Mouse (Mus musculus): ENCODE data around the gene Igf1r. TPM values are rescaled to one million over a fixed set of nuclear protein-coding genes. Genes with fewer than 3 reads are reported as not detected.
A peak's percentile ranks its signal among the peaks of the same experiment; 100 is the strongest.

The Igf1r gene
- polyA plus RNA-seq, 1 experiment from 2014 or later = 6.8 TPM

GRCm38 (mm10) chr7:68263346-68264027 lies 310.9 kb downstream of the Igf1r start:
- ATAC-seq (ENCODE audit: low FRiP score, low TSS enrichment) = no peak

DNA sequence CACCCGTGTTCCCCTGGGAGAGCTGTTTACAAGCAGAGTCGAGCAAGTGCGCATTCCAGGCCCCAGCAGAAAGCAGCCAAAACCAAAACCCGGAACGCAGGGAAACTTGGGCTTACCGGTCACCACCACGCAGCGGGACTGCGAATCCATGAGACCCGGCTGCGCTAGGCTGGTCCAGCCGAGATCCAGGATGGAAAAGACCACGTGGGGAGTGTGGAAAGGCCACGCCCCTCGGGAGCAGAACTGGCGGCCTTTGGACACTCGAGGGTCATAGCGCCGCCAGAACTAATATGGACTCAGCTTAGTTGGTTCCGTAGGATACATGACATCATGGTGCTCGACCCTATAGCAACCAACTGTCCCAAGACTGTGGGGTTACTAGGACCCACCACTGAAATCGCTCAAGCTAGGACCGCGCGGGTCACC lies 311.4 kb downstream of the Igf1r start, which contains the start of gene Pgpep1l:
Gene Pgpep1l (minus strand): TSS at position 206 of the 426 bp plus-strand sequence.
- WGBS = 10% methylated on average over 25 of the region's 25 CpGs
- H3K9me3 ChIP-seq (ENCODE audit: control insufficient read depth, low read length) = no peaks in the 10 kb centered on the region
- no peaks in the 10 kb centered on the region; the same call in 1 of the 2 replicates for H3K27me3 ChIP-seq (ENCODE audit: control insufficient read depth, insufficient read depth, low read length)
- ATAC-seq (ENCODE audit: low FRiP score, low TSS enrichment) = peak; percentile 57; the same call in 1 of the 2 replicates
- peak within 1 kb of the TSS; percentile 25 for H3K4me3 ChIP-seq (ENCODE audit: low read depth, low read length)
- no peak for TF ChIP-seq CTCF (IDR thresholded peaks at IDR 0.05; ENCODE audit: low read depth)
- TF ChIP-seq EP300 (optimal IDR thresholded peaks at IDR 0.05) = no peak
- 0 out of 2 replicates have a peak, but pooled peaks cover 3% of the 10 kb centered on the region for H3K4me1 ChIP-seq (replicated peaks; ENCODE audit: control insufficient read depth, insufficient read depth)
- H3K27ac ChIP-seq (replicated peaks) = no peak within 1 kb of the TSS
- H3K4me2 ChIP-seq (replicated peaks; ENCODE audit: low read depth) = peak within 1 kb of the TSS; percentile 48
- peak; percentile 38 for DNase-seq (ENCODE audit: low spot score)
- H3K9ac ChIP-seq (ENCODE audit: low read length) = peak within 1 kb of the TSS; percentile 38; the same call in 1 of the 2 replicates
- no peaks in the 10 kb centered on the region for H3K36me3 ChIP-seq (ENCODE audit: control insufficient read depth, insufficient read depth, low read length)

More at GRCm38 (mm10) chr7:68263346-68264027, 310.9 kb downstream of the Igf1r start:
- Histone ChIP-seq H3K4me3 (ENCODE audit: low read depth, low read length) (peak overlapping the region; percentile 25), H3K27ac (replicated peaks) (no peak overlapping the region), H3K4me2 (replicated peaks; ENCODE audit: low read depth) (peak overlapping the region; percentile 48), H3K9ac (ENCODE audit: low read length) (peak overlapping the region; percentile 38; the same call in 1 of the 2 replicates), H3K4me1 (replicated peaks; ENCODE audit: control insufficient read depth, insufficient read depth) (0 out of 2 replicates have a peak, but pooled peaks cover 3% of the 10 kb centered on the region), H3K36me3 (ENCODE audit: control insufficient read depth, insufficient read depth, low read length) (no peaks in the 10 kb centered on the region), H3K27me3 (ENCODE audit: control insufficient read depth, insufficient read depth, low read length) (no peaks in the 10 kb centered on the region; the same call in 1 of the 2 replicates), H3K9me3 (ENCODE audit: control insufficient read depth, low read length) (no peaks in the 10 kb centered on the region)
- TF ChIP-seq CTCF (IDR thresholded peaks at IDR 0.05; ENCODE audit: low read depth) = no peak
- TF ChIP-seq EP300 (optimal IDR thresholded peaks at IDR 0.05) = no peak
- no peak for DNase-seq (ENCODE audit: low spot score)
- WGBS = 59% methylated on average over 8 of the region's 8 CpGs

GRCm38 (mm10) chr7:68264531-68264930 lies 311.9 kb downstream of the Igf1r start:
- no peaks in the 10 kb centered on the region for H3K36me3 ChIP-seq (ENCODE audit: control insufficient read depth, insufficient read depth, low read length)
- no peak overlapping the region for H3K27ac ChIP-seq (replicated peaks)
- H3K27me3 ChIP-seq (ENCODE audit: control insufficient read depth, insufficient read depth, low read length) = no peaks in the 10 kb centered on the region; the same call in 1 of the 2 replicates
- TF ChIP-seq EP300 (optimal IDR thresholded peaks at IDR 0.05) (no peak), CTCF (IDR thresholded peaks at IDR 0.05; ENCODE audit: low read depth) (no peak)
- peak overlapping the region; percentile 25 for H3K4me3 ChIP-seq (ENCODE audit: low read depth, low read length)
- peak; percentile 21 for DNase-seq (ENCODE audit: low spot score)
- H3K4me1 ChIP-seq (replicated peaks; ENCODE audit: control insufficient read depth, insufficient read depth) = 0 out of 2 replicates have a peak, but pooled peaks cover 3% of the 10 kb centered on the region
- 12% methylated on average over 14 of the region's 14 CpGs for WGBS
- no peak overlapping the region for H3K9ac ChIP-seq (ENCODE audit: low read length)
- H3K4me2 ChIP-seq (replicated peaks; ENCODE audit: low read depth) = peak overlapping the region; percentile 48
- ATAC-seq (ENCODE audit: low FRiP score, low TSS enrichment) = no peak
- H3K9me3 ChIP-seq (ENCODE audit: control insufficient read depth, low read length) = no peaks in the 10 kb centered on the region

DNA sequence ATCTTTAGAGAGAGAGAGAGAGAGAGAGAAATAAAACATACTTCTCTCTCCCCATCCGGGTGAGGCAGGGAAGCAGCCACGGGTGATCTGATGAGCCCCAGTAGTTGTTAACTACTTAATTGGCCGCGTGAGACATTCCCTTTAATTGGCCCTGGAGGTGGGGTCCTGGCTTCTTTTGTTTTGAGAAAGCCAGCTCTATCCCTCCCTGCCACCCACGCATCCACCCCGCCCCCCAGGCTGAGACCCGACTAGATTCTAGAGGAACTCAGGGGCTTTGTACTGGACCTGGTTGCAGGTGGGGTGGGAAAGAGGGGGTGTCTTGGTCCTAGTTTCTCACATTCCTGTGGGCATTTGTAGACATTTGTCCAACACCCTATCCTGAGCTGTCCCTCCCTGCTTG lies 312.8 kb downstream of the Igf1r start:
- 43% methylated on average over 7 of the region's 7 CpGs for WGBS
- H3K4me2 ChIP-seq (replicated peaks; ENCODE audit: low read depth) = no peak overlapping the region
- DNase-seq (ENCODE audit: low spot score) = no peak
- H3K27ac ChIP-seq (replicated peaks) = no peak overlapping the region
- no peaks in the 10 kb centered on the region; the same call in 1 of the 2 replicates for H3K27me3 ChIP-seq (ENCODE audit: control insufficient read depth, insufficient read depth, low read length)
- no peak overlapping the region for H3K9ac ChIP-seq (ENCODE audit: low read length)
- no peaks in the 10 kb centered on the region for H3K36me3 ChIP-seq (ENCODE audit: control insufficient read depth, insufficient read depth, low read length)
- H3K9me3 ChIP-seq (ENCODE audit: control insufficient read depth, low read length) = no peaks in the 10 kb centered on the region
- no peak overlapping the region for H3K4me3 ChIP-seq (ENCODE audit: low read depth, low read length)
- H3K4me1 ChIP-seq (replicated peaks; ENCODE audit: control insufficient read depth, insufficient read depth) = 0 out of 2 replicates have a peak, but pooled peaks cover 3% of the 10 kb centered on the region
- no peak for ATAC-seq (ENCODE audit: low FRiP score, low TSS enrichment)
- TF ChIP-seq EP300 (optimal IDR thresholded peaks at IDR 0.05) = no peak
- no peak for TF ChIP-seq CTCF (IDR thresholded peaks at IDR 0.05; ENCODE audit: low read depth)

DNA sequence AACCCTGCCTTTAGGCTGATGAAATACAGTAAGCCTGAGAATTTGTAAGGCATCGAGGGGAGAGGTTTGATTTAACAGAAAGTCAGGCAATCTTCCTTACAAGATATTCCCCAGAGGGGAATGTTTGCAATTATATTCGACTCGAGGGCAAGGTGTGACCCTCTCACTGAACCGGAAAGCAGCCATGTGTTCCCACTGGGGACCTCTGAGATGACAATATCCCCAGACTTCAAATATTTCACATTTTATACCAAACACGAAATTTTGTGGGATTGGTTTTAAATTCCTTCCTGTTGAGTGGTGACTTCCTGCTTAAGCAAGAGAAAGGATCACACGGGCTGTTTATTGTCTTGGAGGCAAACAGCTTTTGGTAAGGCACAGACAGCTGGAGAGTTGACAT lies 314.1 kb downstream of the Igf1r start:
- no peak overlapping the region for H3K4me2 ChIP-seq (replicated peaks; ENCODE audit: low read depth)
- whole genome bisulfite sequencing = 10% methylated on average over 6 of the region's 6 CpGs
- no peak for ATAC-seq (ENCODE audit: low FRiP score, low TSS enrichment)

GRCm38 (mm10) chr7:68270551-68270950 lies 317.9 kb downstream of the Igf1r start:
- WGBS = 18% methylated on average over 4 of the region's 4 CpGs
- H3K27ac ChIP-seq (replicated peaks) = no peak overlapping the region
- H3K4me1 ChIP-seq (replicated peaks; ENCODE audit: control insufficient read depth, insufficient read depth) = no peaks in the 10 kb centered on the region
- no peak overlapping the region for H3K9ac ChIP-seq (ENCODE audit: low read length)
- no peak overlapping the region for H3K4me2 ChIP-seq (replicated peaks; ENCODE audit: low read depth)
- ATAC-seq (ENCODE audit: low FRiP score, low TSS enrichment) (no peak), DNase-seq (ENCODE audit: low spot score) (no peak)
- no peaks in the 10 kb centered on the region for H3K36me3 ChIP-seq (ENCODE audit: control insufficient read depth, insufficient read depth, low read length)
- H3K27me3 ChIP-seq (ENCODE audit: control insufficient read depth, insufficient read depth, low read length) = no peaks in the 10 kb centered on the region
- H3K4me3 ChIP-seq (ENCODE audit: low read depth, low read length) = no peak overlapping the region
- H3K9me3 ChIP-seq (ENCODE audit: control insufficient read depth, low read length) = no peaks in the 10 kb centered on the region
- no peak for TF ChIP-seq EP300 (optimal IDR thresholded peaks at IDR 0.05)
- no peak for TF ChIP-seq CTCF (IDR thresholded peaks at IDR 0.05; ENCODE audit: low read depth)

More for the DNA sequence above, 314.1 kb downstream of the Igf1r start:
- no peak for DNase-seq (ENCODE audit: low spot score)
- Histone ChIP-seq H3K4me3 (ENCODE audit: low read depth, low read length) (no peak overlapping the region), H3K36me3 (ENCODE audit: control insufficient read depth, insufficient read depth, low read length) (no peaks in the 10 kb centered on the region), H3K27me3 (ENCODE audit: control insufficient read depth, insufficient read depth, low read length) (no peaks in the 10 kb centered on the region; the same call in 1 of the 2 replicates), H3K9ac (ENCODE audit: low read length) (no peak overlapping the region), H3K27ac (replicated peaks) (no peak overlapping the region), H3K4me1 (replicated peaks; ENCODE audit: control insufficient read depth, insufficient read depth) (0 out of 2 replicates have a peak, but pooled peaks cover 3% of the 10 kb centered on the region), H3K9me3 (ENCODE audit: control insufficient read depth, low read length) (no peaks in the 10 kb centered on the region)
- TF ChIP-seq EP300 (optimal IDR thresholded peaks at IDR 0.05) (no peak), CTCF (IDR thresholded peaks at IDR 0.05; ENCODE audit: low read depth) (no peak)
